Mouse (Mus musculus) G1E (cell line): ENCODE data around the gene Gm5751.

Experiments used
- CTCF ChIP-seq: IDR thresholded peaks from 2 replicates; pipeline ENCODE4 v1.5.1; 2012; ENCODE audit warnings: low read depth, low read length, inconsistent platforms, mixed read lengths
- GATA1 ChIP-seq: IDR thresholded peaks from 2 replicates; pipeline ENCODE4 v1.6.1; 2012; ENCODE audit warnings: borderline replicate concordance, low read length, inconsistent platforms, mixed read lengths
- GATA2 ChIP-seq: IDR thresholded peaks from 2 replicates; pipeline ENCODE4 v1.6.1; 2012; ENCODE audit warnings: low read depth, low read length, inconsistent platforms, borderline replicate concordance
- TAL1 ChIP-seq: conservative IDR thresholded peaks from 2 replicates; pipeline ENCODE4 v1.6.1; 2012; ENCODE audit warnings: low read depth, low read length, inconsistent platforms, mixed read lengths

DNA sequence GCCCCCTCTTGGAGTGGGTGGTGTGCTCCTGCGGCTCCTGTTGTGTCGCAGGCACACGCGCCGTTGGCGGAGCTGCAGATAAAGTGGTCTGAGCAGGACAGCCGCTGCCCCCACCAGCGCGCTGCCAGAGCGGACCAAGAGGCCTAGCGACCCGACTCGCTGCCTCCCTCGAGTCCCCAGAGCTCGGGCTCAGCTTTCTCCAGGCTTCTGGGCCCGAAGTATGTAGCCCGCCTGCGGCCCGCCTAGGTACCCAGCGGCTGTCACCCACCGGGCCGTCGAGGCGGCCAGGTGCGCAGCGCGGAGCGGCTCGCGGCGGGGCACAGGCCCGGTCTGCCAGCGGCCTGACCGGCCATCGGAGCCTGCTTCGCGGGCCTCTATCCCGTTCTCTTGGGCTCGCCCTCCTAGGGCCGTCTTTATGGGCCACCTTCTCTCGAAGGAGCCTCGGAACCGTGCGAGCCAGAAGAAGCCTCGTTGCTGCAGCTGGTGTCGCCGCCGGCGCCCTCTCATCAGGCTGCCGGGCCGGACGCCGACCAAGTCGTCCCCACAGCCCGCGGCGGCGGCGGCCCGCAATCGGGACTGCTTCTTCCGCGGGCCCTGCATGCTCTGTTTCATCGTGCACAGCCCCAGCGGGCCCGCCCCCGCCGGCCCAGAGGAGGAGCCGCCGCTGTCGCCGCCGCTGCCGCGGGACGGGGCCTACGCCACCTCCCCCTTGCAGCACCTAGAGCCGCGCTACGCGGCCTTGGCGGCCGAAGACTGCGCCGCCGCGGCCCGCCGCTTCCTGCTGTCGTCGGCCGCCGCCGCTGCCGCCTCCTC lies 18.5 kb downstream of the Gm5751 start, which contains the start of gene B630019K06Rik:
- no peak for TF ChIP-seq CTCF
- no peak for TF ChIP-seq GATA1
- no peak for TF ChIP-seq TAL1
- no peak for TF ChIP-seq GATA2
